Mouse (Mus musculus): Measurements from ENCODE around the gene Shkbp1. TPM values are rescaled to one million over a fixed set of nuclear protein-coding genes. Genes with fewer than 3 reads are reported as not detected.

Shkbp1 gene
- polyA plus RNA-seq, 1 experiment from 2014 or later, result 38.8 TPM

DNA sequence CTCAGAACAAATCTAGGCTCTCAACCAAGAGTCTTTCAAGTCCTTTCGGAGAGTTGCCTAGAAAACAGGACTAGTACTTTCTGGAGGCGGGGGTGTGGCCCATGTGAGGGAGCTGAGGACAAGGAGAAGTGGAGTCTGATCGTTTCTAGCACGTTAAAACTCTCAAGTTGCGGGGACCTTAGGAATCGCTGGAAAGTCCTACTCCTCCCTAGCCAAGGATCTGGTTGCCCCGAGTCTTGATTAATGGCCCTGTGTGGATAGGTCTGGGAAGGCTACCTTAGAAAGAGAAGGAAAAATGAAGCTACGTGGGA lies 24.3 kb downstream of the Shkbp1 start:
- Histone ChIP-seq H3K4me1 (peaks cover 54% of the 10 kb centered on the region), H3K36me3 (peaks cover 8% of the 10 kb centered on the region), H3K4me2 (peak overlapping the region; percentile 89), H3K27me3 (replicated peaks) (peaks cover 32% of the 10 kb centered on the region), H3K27ac (peak overlapping the region; percentile 95), H3K9ac (peak overlapping the region; percentile 85; the same call in 1 of the 2 replicates), H3K4me3 (replicated peaks) (peak overlapping the region; percentile 71), H3K9me3 (no peaks in the 10 kb centered on the region)
- no peak for ATAC-seq (ENCODE audit: insufficient read depth, low FRiP score, low read depth)
- WGBS, result 0% methylated on average over 8 of the region's 8 CpGs

DNA sequence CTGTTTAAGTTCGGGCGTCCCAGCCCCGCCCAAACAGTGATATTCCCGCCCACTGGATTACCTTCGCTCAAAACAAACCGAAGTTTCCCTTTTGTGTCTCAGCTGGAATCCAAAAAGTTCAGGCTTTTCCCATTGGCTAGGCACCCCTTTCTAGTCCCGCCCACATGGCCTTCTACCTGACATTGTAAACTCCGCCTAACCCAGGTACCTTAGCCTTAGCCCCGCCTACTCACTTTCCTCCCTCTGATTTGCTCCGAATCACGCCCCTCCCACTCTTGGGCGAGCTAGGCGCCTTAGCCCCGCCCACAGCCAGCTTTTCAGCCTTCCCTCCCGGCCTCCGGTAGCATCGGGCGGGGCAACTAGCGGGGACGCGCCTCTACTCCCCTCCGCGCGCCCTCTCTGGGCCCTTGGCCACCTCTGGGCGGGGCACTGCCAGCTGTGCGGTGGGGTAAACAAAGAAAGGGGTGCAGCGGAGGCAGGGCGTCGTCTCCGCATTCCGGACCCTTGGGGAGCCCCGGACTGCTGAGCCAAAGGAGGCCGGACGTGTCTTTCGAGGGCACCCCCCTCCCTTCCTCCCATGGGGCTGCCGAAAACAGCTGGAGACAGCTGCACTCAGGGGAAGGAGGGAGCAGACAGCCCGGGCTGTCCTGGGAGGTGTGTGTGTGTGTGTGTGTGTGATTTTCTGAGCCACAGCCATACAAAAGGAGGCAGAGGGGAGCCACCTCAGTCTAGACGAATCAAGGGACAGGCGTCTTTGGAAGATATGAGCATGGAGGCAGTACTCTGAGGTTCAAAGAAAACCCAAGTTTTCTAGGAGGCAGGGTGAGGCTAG lies 24.9 kb downstream of the Shkbp1 start:
- peak; percentile 53 for ATAC-seq (ENCODE audit: insufficient read depth, low FRiP score, low read depth)
- Histone ChIP-seq H3K36me3 (peaks cover 8% of the 10 kb centered on the region), H3K27ac (peak overlapping the region; percentile 95), H3K9me3 (no peaks in the 10 kb centered on the region), H3K27me3 (replicated peaks) (peaks cover 27% of the 10 kb centered on the region; the same call in 1 of the 2 replicates), H3K4me2 (peak overlapping the region; percentile 89), H3K4me1 (peaks cover 51% of the 10 kb centered on the region), H3K4me3 (replicated peaks) (peak overlapping the region; percentile 71), H3K9ac (no peak overlapping the region)
- under 1% methylated on average over 39 of the region's 39 CpGs for WGBS

DNA sequence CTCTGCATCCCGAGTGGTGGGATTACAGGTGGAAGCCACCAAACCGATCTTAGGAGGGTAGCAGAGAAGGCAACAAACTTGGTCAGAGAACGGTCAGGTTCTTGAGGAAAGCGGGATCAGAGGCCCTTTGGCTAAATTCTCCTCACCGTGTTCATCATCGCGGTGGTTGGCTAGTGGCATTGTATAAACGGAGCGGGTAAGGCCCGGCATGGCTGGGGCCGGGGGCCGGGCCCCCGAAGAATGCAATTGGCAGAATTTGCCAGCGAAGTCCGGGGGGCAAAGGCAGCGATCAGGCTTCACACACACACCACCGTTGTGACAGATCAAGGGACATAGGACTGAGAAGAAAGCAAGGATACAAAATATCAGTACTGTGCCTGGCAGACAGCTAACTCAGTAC lies 25.8 kb downstream of the Shkbp1 start:
- peak overlapping the region; percentile 71 for H3K4me3 ChIP-seq (replicated peaks)
- peak overlapping the region; percentile 89 for H3K4me2 ChIP-seq
- no peak for ATAC-seq (ENCODE audit: insufficient read depth, low FRiP score, low read depth)
- no peak overlapping the region for H3K9ac ChIP-seq
- no peaks in the 10 kb centered on the region for H3K9me3 ChIP-seq
- peaks cover 27% of the 10 kb centered on the region; the same call in 1 of the 2 replicates for H3K27me3 ChIP-seq (replicated peaks)
- H3K27ac ChIP-seq, result peak overlapping the region; percentile 95
- peaks cover 8% of the 10 kb centered on the region for H3K36me3 ChIP-seq
- 27% methylated on average over 17 of the region's 17 CpGs for WGBS
- H3K4me1 ChIP-seq, result peaks cover 50% of the 10 kb centered on the region

DNA sequence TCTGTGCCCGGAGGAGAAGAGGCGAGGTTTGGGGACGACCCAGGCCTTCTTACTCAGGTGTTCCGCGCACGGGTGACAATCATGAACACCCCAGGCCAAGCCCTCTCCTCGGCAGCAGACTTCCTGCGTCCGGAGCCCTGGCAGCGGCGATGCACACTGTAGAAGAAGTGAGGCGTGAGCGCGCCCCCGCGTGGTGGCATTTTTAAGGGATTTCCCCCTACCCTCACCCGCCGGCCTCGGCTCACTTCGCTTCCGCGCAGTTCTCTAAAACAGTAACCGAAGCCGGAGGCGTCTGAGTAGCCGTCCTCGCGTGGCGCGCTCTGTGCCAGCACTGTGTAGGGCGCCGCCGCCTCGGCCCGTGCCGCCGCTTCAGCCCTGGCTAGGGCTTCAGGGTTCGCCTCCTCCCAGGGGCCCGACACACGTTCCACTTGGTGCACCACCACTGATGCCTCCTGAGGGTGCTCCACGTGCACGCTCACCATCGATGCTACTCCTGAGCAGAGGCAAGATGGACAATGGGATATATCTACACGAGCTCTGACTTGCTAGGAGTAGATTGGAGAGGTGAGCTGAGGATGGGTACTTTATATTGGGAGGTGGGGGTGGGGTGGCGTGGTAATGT lies 26.4 kb downstream of the Shkbp1 start:
- peaks cover 8% of the 10 kb centered on the region for H3K36me3 ChIP-seq
- ATAC-seq (ENCODE audit: insufficient read depth, low FRiP score, low read depth), result no peak
- H3K9me3 ChIP-seq, result no peaks in the 10 kb centered on the region
- H3K4me3 ChIP-seq (replicated peaks), result peak overlapping the region; percentile 71
- peaks cover 23% of the 10 kb centered on the region; the same call in 1 of the 2 replicates for H3K27me3 ChIP-seq (replicated peaks)
- no peak overlapping the region for H3K9ac ChIP-seq
- 9% methylated on average over 45 of the region's 45 CpGs for WGBS
- peak overlapping the region; percentile 41; the same call in 1 of the 2 replicates for H3K27ac ChIP-seq
- peaks cover 45% of the 10 kb centered on the region for H3K4me1 ChIP-seq
- peak overlapping the region; percentile 89 for H3K4me2 ChIP-seq

DNA sequence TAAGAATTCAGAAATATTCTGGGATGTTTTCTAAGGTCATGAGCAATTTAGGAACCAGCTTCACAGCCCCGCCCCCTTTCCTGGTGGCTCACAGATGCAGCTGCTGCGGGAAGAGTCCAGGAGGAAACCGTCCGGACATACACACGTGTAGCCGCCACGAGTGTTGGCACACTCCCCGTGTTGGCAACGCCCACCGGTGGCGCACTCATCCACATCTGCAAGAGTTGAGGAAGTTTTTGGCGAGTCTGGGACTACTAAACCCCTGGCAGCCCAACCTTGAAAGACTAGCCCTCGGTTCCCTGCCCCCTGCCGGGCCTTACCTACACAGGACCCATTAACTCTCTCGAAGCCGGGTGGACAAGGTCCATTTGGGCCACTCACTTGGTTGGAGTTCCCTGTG lies 27.2 kb downstream of the Shkbp1 start:
- no peak overlapping the region for H3K9ac ChIP-seq
- 36% methylated on average over 16 of the region's 16 CpGs for WGBS
- H3K27me3 ChIP-seq (replicated peaks), result peaks cover 20% of the 10 kb centered on the region; the same call in 1 of the 2 replicates
- no peak overlapping the region for H3K27ac ChIP-seq
- H3K4me2 ChIP-seq, result no peak overlapping the region; the same call in 1 of the 2 replicates
- no peak overlapping the region for H3K4me3 ChIP-seq (replicated peaks)
- ATAC-seq (ENCODE audit: insufficient read depth, low FRiP score, low read depth), result no peak
- peaks cover 13% of the 10 kb centered on the region for H3K36me3 ChIP-seq
- H3K4me1 ChIP-seq, result peaks cover 37% of the 10 kb centered on the region
- no peaks in the 10 kb centered on the region for H3K9me3 ChIP-seq

DNA sequence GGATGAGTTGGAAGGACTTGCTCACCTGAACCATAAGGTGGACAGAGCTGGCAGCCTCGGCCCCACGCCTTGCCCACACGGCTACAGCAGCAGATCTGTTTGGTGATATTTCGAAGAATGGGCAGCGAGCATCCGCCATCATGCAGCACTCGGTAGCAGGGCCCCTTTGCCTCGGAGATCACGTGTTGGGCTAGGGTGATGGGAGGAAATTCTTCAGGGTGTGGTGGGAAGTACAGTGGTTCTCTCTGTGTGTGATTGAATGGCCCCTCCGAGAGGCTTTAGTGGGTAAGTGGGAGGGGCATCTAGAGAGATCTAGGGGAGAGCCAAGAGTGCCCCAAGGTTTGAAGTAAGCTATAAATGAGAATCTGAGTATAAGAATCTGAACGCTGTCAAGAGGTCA lies 27.7 kb downstream of the Shkbp1 start:
- peaks cover 32% of the 10 kb centered on the region for H3K4me1 ChIP-seq
- no peak overlapping the region for H3K4me3 ChIP-seq (replicated peaks)
- H3K4me2 ChIP-seq, result no peak overlapping the region
- no peak overlapping the region for H3K9ac ChIP-seq
- no peak for ATAC-seq (ENCODE audit: insufficient read depth, low FRiP score, low read depth)
- 79% methylated on average over 11 of the region's 11 CpGs for WGBS
- peaks cover 15% of the 10 kb centered on the region; the same call in 1 of the 2 replicates for H3K27me3 ChIP-seq (replicated peaks)
- no peak overlapping the region for H3K27ac ChIP-seq
- no peaks in the 10 kb centered on the region for H3K9me3 ChIP-seq
- H3K36me3 ChIP-seq, result peaks cover 17% of the 10 kb centered on the region

DNA sequence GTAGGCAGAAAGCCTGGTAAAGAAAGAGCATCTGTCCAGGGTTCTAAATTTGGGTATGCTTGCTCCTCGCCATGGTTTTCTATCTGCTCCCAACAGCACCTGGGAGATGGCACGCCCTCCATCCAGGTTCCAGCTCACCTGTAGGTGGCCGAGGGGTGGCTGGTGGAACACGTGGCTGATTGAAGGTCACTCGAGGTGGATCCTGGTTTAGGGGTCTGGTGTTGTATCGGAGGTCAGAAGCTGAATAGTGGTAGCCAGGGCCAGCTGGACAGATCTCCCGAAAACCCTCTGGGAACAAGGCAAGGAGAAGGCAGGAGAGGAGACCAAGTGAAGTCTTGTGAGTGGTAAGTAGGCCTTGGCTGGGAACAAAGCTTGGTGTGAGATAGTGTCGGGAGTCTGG lies 28.3 kb downstream of the Shkbp1 start:
- no peak overlapping the region for H3K9ac ChIP-seq
- H3K27ac ChIP-seq, result no peak overlapping the region
- no peaks in the 10 kb centered on the region for H3K9me3 ChIP-seq
- H3K27me3 ChIP-seq (replicated peaks), result peaks cover 13% of the 10 kb centered on the region; the same call in 1 of the 2 replicates
- H3K4me2 ChIP-seq, result no peak overlapping the region
- 95% methylated on average over 8 of the region's 8 CpGs for WGBS
- no peak for ATAC-seq (ENCODE audit: insufficient read depth, low FRiP score, low read depth)
- H3K4me1 ChIP-seq, result peaks cover 29% of the 10 kb centered on the region
- H3K4me3 ChIP-seq (replicated peaks), result no peak overlapping the region
- peaks cover 22% of the 10 kb centered on the region for H3K36me3 ChIP-seq

DNA sequence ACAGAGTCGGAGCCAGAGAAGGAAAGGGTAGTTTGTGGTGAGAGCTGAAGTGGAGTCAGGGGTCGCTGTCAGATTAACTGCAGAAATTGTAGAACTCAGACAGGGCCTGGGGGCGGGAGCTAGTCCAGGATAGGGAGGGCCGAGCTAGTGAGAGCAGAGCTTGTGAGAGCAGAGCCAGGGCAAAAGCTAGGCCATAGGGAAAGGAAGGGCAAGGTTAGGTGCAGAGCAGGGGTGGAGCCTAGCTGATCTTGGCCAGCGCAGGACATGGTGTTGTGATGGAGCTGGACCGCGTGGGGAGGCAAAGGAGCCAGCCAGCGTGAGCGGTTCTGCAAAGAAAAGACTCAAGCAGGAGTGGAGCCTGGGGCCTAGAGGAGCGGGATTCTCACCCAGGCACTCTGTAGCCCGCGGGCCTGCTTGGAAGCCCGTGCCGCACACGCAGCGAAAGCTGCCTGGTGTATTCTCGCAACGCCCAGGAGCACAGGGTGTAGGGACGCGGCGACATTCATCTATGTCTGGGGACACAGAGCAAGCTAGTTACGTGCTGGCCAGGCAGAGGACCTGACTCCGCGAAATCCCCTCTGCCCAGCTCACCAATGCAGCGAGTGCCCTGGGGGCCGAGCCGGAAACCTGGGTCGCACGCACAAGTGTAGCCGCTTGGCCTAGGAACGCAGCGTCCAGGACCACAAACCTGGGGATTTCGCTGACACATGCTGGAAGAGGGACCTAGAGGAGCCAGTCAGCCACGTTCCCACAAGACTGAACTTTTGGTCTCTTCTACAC lies 29.5 kb downstream of the Shkbp1 start:
- Histone ChIP-seq H3K9ac (no peak overlapping the region), H3K9me3 (no peaks in the 10 kb centered on the region), H3K36me3 (peaks cover 30% of the 10 kb centered on the region), H3K4me1 (peaks cover 24% of the 10 kb centered on the region), H3K27ac (no peak overlapping the region), H3K4me2 (peak overlapping the region; percentile 47), H3K4me3 (replicated peaks) (no peak overlapping the region), H3K27me3 (replicated peaks) (peaks cover 10% of the 10 kb centered on the region; the same call in 1 of the 2 replicates)
- no peak for ATAC-seq (ENCODE audit: insufficient read depth, low FRiP score, low read depth)
- WGBS, result 53% methylated on average over 34 of the region's 34 CpGs

DNA sequence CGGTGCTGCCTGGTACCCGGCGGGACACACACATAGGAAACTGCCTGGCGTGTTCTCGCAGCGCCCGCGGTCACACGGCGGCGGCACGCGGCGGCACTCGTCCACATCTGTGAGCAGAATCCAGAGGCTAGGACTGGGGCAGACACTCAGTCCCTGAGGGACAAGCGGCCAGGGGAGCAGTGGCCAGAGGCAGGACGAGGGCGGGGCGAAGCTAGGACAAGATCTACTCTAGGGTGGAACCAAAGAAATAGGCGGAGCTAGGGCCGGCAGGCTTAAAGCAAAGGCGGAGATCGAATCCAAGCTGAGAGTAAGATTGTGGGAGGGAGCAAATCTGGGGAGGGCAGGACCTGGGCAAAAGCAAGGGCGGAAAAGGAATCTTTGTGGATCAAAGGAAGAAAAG lies 30.1 kb downstream of the Shkbp1 start:
- peaks cover 10% of the 10 kb centered on the region; the same call in 1 of the 2 replicates for H3K27me3 ChIP-seq (replicated peaks)
- 22% methylated on average over 24 of the region's 24 CpGs for WGBS
- H3K4me3 ChIP-seq (replicated peaks), result peak overlapping the region; percentile 23; the same call in 1 of the 2 replicates
- H3K4me2 ChIP-seq, result peak overlapping the region; percentile 47
- H3K36me3 ChIP-seq, result peaks cover 30% of the 10 kb centered on the region
- H3K27ac ChIP-seq, result no peak overlapping the region
- peaks cover 24% of the 10 kb centered on the region for H3K4me1 ChIP-seq
- no peaks in the 10 kb centered on the region for H3K9me3 ChIP-seq
- H3K9ac ChIP-seq, result no peak overlapping the region
- no peak; the same call in 1 of the 2 replicates for ATAC-seq (ENCODE audit: insufficient read depth, low FRiP score, low read depth)

DNA sequence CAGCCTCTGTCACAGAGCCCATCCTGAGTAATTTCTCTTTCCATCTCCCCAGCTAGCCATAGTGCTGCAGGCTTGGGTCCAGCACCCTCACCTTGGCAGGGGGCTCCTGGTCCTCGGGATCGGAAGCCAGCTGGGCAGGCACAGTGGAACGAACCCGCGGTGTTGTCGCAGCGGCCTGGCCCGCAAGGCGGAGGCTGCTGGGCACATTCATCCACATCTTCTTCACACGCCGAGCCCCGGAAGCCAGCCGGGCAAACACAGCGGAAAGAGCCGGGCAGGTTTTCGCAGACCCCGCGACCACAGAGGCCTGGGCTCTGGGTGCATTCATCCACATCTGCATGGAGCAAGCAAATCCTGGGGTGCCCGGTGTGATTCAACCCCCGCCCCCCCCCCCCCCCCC lies 30.9 kb downstream of the Shkbp1 start:
- H3K4me2 ChIP-seq, result no peak overlapping the region
- no peak overlapping the region for H3K27ac ChIP-seq
- WGBS, result 65% methylated on average over 18 of the region's 20 CpGs
- H3K4me1 ChIP-seq, result peaks cover 17% of the 10 kb centered on the region
- H3K9ac ChIP-seq, result no peak overlapping the region
- no peak overlapping the region for H3K4me3 ChIP-seq (replicated peaks)
- H3K9me3 ChIP-seq, result no peaks in the 10 kb centered on the region
- H3K27me3 ChIP-seq (replicated peaks), result peaks cover 10% of the 10 kb centered on the region; the same call in 1 of the 2 replicates
- H3K36me3 ChIP-seq, result peaks cover 30% of the 10 kb centered on the region
- ATAC-seq (ENCODE audit: insufficient read depth, low FRiP score, low read depth), result no peak

DNA sequence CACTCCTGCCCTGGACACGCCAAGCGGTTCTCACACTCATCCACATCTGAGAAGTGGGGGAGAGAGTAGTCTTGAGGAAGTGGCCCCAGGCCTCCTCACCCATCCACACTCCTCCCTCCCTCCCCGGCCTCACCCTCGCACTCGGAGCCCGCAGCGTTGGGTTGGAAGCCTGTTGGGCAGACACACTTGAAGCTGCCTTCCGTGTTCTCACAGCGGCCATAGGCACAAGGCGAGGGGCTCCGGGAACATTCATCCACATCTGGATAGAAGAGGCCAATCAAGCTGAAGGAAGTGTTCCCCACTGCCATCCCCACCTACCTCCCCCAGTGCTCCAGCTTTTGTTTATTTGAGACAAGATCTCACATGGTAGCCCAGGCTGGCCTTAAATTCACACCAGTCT lies 31.7 kb downstream of the Shkbp1 start:
- H3K27me3 ChIP-seq (replicated peaks), result peaks cover 10% of the 10 kb centered on the region; the same call in 1 of the 2 replicates
- WGBS, result 95% methylated on average over 11 of the region's 11 CpGs
- H3K9ac ChIP-seq, result no peak overlapping the region
- no peak for ATAC-seq (ENCODE audit: insufficient read depth, low FRiP score, low read depth)
- H3K4me1 ChIP-seq, result peaks cover 11% of the 10 kb centered on the region
- H3K4me2 ChIP-seq, result no peak overlapping the region
- no peak overlapping the region for H3K4me3 ChIP-seq (replicated peaks)
- H3K27ac ChIP-seq, result no peak overlapping the region
- no peaks in the 10 kb centered on the region for H3K9me3 ChIP-seq
- H3K36me3 ChIP-seq, result peaks cover 38% of the 10 kb centered on the region

All from stomach, embryonic 15.5 days (tissue).